Mouse (Mus musculus) megakaryocyte, embryonic 14.5 days (primary cell): ENCODE measurements at regions not wholly inside any gene's neighbourhood (a gene's known extent, or its start where the extent isn't known, plus 50 kb on each side); places are given as distances from the start of the nearest gene placed in this dataset.

Experiments
- FLI1 ChIP-seq: IDR thresholded peaks from 2 replicates; pipeline ENCODE4 v1.6.1; 2012; ENCODE audit warnings: low read length, inconsistent platforms, mixed read lengths
- GATA1 ChIP-seq: IDR thresholded peaks from 3 replicates; pipeline ENCODE4 v1.6.1; 2012; ENCODE audit warnings: mixed read lengths, low read length, inconsistent platforms, borderline replicate concordance

- TF ChIP-seq GATA1: no peak
- TF ChIP-seq FLI1: no peak
Measured at GRCm38 (mm10) chr4:150794878-150795277, 58.8 kb upstream of the Errfi1 start.
